Mouse (Mus musculus): ENCODE data around the gene Smndc1.

GRCm38 (mm10) chr19:53391386-53391785, 1.0 kb upstream of the Smndc1 start:
- TF ChIP-seq POLR2A (IDR thresholded peaks at IDR 0.05; ENCODE audit: insufficient read length, low read depth): no peak
- TF ChIP-seq E2F4 (IDR thresholded peaks at IDR 0.05; ENCODE audit: insufficient read depth): no peak
- TF ChIP-seq MAX (IDR thresholded peaks at IDR 0.05; ENCODE audit: low read depth): no peak
- no peak for TF ChIP-seq TCF12 (IDR thresholded peaks at IDR 0.05; ENCODE audit: insufficient read depth, poor library complexity, severe bottlenecking)
- TF ChIP-seq USF1 (IDR thresholded peaks at IDR 0.05; ENCODE audit: low read depth): no peak
- no peak for TF ChIP-seq CEBPB (IDR thresholded peaks at IDR 0.05; ENCODE audit: insufficient read depth, poor library complexity, severe bottlenecking)

Measured in myocyte (in vitro differentiated cells).